Mouse (Mus musculus) thymus, postnatal 10 days (tissue): ENCODE results near the gene Rad51b.

Experiments used
- DNase-seq, 2 experiments: peaks; one replicate each; pipeline ENCODE4 v3.0.0; 2021; ENCODE audit warnings: low spot score in 2 of 2

The Rad51b gene

DNA sequence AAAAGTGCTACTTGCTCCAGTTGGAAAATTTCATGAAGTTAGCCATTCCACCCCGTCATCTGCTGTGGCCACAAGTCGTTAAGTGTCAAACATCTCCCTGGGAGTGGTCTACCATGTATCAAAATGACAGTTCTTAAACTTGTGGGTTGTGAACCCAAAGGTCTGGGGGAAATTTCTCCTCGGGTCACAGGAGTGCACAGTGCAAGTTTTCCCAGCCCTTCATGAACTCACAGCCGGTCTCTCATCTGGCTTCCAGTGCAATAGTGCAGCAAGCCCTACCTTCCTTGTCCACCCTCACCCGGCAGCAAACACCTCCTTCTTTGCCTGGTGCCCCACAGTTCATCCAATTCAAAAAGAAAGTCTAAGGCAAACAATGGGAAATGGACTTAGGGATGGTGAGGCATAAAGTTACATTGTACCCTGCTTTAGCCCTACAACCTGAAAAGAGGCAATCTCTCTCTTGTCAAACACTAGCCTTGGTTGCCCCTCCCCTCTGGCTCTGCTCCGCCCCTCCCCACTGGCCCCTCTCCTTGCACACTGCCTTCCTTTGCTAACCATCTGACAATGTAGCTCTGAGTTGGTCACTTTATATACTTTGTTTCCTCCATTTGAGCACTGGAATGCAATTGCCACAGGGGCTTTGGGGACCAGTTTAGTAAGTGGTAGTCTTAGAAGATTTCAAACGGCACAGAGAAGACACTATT lies 390.8 kb downstream of the Rad51b start:
- DNase-seq = no peak

DNA sequence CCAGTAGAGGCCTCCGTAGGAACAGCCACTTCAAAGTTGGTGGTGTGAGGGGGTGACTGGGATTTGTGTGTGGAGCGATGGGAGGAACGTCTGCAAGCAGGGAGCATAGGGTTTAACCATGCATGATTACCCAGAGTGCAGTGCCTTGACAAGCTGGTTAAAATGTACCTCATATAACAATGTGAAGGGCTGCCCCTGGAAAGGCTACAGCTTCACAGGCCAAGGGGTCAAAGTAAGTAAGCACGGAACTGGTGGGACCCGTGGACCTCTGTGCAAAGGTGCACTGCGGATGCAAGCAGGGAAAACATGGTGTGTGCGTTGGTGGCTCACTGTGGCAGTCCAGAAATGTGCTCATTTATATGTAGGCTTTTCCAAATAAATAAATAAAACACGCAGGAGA lies 392.2 kb downstream of the Rad51b start:
- no peak for DNase-seq

DNA sequence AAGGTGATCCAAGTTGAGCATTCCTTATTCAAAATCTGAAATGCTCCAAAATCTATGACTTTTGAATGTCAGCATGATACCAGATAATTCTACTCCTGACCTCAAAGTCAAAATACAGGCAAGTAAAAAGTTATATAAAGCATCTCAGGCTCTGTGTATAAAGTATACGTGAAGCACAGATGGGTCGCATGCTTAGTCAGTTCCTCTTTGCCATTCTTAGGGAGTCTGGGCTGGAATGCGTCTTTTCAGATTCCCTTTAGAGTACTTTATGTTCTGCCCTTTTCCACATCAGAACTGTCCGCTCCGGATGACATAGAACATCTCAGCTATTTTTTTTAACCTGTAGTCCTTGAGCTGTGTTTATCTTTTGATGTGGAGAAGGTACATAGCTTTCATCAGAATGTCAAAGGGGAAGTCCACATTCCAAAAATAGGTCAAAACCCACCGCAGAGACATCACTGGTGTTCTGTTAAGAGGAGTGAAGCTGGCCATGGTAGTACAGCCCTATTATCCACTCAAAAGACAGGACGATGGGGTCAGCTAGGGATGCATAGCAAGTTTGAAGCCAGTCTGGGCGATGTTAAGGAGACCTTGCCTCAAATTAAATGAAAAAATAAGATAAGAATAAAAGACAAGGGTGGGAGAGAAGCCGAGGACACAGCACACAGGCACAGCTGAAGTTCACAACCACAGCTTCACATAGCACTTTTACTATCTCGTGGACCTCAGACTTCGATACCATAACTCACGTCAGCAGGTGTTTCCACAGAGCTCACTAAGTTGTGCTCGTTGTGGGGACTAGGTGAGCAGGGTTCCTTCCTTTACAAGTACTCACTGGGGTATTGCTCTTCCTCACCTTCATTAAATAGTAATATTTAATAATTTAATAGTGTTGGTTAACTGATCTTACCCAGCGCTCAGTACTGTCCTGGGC lies 395.1 kb downstream of the Rad51b start:
- no peak for DNase-seq

DNA sequence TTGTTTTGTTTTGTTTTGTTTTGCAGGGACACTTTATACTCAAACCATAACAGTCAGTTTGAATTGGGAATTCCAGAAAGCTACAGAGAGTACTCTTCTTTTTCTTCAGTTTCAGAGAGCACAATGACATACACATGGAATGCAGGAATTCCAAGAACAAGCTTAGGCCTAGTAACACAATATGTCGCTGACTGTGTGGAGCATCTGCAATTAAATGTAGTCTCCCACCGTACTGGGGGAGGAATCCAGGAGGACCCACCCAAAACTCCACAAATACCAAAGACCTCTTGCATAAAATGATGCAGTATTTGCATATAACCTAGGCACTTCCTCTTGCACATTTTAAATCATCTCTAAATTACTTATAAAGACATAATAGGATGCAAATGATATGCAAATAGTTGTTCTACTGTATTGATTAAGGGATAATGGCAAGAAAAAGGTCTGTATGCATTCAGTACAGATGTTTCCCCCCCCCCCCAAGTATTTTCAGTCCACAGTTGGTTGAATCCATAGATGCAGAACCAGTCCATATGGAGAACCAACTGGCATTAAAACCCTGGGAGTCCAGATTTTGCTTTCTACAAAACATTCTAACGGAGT lies 398.9 kb downstream of the Rad51b start:
- no peak for DNase-seq

DNA sequence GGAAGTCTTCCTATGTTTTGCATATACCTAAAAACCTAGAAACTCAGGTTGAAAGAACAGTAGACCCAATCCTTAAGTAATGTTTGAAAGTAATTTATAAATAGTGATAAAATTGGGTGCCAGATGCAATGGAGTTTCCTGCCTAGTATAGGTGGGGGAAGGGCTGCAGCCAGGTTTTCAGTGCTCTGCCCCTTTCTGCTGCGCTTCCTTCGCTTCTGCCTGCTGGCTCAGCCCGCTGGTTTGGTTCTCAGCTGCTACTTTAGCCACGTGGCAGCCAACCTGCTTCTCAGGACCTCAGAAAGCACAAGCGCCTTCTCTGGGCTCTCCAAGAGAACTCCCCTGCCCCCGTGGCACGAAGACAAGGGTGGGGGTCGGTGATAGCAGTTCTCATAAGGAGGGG lies 406.5 kb downstream of the Rad51b start:
- no peak for DNase-seq

DNA sequence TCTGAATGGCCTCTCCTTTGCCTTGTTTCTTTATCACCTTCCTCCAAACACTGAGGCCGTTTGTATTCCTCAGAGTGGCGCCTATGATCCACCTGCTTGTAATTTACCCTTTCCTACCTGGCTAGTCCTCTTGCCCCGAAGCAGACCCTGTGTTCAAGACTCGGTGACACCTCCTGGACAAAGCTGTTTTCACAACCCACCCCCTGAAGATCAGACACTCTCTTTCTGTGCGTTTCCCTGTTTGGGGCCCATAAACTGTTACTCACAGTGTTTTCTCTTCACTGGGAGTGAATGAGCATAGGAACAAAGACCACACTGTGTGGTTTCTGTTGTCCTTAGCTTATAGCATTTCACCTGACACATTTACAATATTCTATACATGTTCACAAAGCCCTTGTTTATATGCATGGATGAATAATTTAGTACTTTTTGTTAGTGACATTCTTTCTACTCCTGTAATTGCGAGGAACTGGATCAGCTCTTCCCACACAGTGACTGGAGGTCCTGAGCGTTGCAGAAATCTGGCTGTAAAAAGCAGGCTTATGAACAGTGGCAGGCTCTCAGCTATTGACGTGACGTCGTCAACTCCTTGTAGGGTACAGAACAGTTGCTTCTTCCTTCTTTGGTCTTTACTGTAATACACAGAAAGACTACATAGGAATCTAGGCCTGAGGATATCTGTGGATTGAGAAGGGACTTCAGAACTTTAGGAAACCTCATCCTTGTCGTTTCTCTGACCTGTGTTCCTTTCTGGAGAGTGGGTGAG lies 408.6 kb downstream of the Rad51b start:
- no peak for DNase-seq

DNA sequence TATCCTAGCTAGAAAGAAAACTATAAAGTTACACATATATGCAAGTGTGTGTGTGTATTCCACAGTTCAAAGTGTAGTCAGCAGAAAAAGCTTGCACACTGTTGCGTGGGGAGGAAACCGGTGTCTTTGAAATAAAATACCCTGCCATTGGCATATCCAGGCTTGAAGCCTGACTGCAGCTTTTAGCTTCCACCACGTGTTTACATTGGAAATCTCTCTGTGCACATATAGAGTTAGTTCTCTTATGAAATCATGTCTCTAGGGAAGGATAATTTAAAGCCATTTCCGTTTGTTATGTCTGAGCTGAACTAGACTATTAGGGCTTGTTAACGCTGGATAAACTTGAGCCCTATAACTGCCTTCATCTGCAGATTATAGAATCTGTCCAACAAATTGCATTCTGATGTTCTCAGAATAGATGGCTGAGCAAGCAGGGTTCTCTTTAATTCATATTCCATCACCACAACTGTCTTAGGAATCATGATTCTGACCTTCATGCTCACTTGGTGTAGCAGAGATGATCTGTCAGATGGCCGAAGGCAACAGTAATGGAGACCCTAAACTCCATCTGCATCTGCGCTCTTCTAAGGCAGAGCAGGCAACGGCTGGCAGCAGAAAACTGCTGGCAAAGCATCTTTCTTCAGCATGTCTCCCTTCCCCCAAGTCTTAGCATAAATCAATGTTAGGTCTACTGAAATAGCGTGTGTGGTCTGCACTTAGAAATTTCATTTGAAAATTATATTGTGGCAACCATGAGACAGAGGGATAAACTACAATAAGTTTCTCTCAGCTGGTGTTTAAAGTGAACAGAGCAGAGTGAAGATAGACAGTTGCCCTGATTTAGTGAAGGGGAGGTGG lies 410.7 kb downstream of the Rad51b start:
- DNase-seq = no peak

DNA sequence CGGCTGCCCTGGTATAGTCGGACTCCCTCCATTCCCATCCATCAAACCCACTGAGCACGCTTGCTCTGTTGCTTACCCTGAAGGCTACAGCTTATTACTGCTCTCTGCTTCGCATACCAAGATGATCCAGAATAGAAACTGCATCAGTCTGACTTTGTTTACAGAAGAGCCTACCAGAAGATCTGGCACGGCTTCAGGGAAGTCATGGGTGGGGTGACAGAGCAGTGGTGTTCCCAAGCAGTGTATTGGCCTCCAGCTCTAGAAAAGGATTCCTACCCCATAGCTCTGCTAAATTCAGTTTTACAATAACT lies 411.3 kb downstream of the Rad51b start:
- DNase-seq = no peak

DNA sequence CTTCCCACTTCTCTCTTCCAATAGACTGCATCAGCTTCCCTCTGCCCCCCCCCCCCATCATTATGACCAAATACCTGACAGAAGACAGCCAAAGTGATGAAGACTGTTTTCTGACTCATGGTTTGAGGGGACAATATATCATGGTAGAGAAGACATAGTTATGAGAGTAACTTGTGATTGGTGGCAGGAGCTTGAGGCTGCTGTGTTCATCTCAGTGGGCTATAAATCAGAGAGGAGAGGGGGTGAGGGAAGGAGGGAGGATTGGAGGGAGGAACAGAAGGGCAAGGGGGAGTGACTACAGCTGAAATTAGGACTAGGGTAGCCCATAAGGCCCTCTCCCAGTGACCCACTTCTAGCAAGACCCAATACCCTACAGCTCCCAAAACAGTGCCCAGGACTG lies 416.2 kb downstream of the Rad51b start:
- DNase-seq = no peak

DNA sequence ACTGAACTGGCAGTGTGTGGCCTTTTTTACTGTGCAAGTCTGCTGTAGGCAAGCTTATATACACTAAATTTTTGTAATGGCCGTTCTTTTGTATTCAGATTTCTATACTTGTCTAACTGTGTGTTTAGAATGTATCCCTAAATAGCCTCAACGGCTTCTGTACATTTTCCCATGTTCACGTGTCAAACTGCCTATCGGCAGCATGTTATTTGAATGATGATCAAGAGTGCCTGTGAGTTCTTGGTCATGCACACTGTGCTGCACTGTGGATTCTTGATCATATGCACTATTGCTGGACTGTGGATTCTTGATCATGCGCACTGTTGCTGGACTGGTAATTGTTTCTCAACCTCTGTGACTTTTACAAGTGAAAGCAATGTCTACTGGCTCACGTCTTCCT lies 417.4 kb downstream of the Rad51b start:
- DNase-seq = no peak

DNA sequence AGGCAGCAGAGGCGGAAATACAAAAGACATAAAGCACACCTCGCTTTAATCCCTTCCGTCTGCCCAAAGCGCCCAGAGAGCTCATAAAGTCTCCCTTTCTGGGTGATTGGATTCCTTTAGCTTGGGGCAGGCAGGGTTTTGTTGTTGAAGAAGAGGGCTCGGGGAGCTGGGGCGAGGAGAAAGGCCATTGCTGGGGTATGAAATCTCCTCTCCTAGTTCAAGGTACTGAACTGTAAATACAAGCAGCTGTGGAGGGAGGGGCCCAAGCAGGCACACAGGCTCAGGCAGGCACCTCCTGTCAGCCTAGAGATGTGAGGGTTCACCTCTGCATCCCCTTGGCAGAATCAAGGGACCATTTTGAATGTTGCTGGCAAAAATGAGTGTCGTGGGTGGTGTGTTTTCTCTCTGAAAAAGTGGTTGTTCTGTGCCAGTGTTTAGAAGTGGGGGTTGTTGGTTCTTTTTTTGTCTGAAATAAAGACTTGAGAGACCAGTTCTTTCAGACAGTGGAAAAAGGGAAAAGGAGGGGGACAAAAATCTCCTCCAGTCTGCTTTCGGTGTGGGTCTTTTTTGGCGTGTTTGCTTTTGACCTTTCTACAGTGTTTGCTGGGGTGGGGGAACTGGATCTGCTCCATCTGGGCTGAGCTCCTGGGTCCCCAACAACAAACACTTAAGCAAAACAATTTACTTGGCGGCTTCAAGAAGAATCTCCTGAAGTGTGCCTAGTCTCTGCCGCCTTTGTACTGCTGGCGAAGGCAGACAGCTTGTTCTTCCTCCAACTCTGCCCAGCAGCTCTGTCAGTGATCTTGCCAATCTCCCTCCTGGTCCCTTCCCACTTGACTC lies 418.6 kb downstream of the Rad51b start:
- DNase-seq = no peak

DNA sequence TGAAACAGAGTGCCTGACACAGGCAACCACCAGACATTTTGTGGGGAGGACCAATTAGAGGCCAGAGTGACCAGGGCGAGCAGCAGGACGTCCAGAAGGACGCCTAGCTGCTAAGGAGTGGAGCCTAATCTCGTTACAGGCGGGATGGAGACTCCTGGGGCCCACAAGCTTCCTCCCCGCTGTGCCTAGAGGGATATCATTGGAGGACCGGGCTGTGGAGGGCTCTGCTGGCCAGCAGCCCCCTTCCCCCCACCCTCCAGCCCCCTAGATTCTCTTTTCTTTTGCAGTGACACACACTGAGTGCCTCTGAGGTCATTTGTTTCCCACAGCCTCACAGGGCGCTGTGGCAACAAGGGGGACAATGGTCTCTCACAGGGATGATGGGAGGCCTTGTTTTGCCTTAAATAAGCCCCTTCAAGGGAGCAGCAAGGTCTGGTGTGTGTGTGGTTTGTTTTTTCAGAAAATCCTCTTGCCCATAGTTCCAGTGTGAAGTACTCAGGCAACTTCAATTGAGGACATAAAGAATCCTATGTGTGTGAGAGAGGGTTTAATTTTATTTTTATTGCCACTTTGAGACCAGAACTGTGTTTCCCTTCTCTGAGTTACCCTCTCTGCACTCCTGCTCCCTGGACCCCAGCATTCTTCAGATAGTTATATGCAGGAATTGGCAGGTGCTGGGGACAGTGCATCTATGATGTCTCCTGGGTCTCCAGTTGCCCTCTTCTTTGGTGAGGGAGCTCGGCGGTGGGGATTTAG lies 422.2 kb downstream of the Rad51b start:
- no peak for DNase-seq

DNA sequence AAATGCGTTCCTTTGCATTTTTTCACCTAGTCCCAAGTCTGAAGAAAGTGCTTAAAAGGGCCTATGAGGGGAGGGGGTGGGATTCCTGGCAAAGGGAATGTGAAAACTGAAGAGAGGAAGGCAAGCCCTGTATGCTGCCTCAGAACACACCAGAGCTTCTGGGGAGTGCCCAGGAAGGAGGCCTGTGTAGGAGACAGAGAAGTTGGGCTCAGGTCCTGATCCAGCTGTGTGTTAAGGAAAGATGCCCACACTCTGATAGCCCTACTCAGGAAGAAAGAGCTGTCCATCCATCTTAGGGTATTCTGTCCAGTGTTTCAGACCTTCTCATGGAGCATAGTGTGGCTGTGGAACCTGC lies 422.7 kb downstream of the Rad51b start:
- DNase-seq = no peak

DNA sequence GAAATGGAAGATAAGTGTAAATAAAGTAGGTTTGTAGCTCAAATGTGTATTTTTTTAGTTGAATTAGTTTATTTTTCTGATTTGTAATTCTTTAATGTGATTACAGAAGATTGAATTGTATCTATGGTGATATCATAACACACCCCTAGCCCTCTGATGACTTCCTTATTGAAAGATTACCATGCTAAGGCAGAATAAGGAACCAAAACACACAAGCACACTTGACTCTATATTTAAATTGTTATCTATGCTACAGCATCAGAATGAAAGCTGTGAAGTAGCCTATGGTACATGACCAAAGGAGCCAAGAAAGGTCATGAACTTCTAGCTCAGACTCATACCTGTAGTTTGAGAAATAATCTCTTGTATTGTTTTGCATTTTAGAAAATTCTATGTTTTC lies 427.8 kb downstream of the Rad51b start:
- no peak for DNase-seq

DNA sequence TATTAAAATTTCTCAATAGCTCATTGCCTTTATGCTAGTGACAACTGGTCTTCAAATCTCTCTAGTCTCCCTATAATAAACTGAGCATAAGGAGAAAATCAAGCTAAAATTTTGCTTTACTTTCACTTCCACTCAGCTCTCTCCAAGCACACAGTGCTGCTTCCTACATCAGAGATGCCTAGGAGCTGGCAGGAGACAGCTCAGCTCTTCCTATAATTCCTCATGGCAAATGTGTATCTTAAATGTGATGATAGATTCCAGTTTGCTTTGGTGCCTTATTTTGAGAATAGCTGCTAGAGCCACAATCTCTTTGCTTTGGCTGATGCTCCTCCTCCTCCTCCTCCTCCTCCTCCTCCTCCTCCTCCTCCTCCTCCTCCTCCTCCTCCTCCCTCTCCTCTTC lies 428.6 kb downstream of the Rad51b start:
- no peak for DNase-seq

DNA sequence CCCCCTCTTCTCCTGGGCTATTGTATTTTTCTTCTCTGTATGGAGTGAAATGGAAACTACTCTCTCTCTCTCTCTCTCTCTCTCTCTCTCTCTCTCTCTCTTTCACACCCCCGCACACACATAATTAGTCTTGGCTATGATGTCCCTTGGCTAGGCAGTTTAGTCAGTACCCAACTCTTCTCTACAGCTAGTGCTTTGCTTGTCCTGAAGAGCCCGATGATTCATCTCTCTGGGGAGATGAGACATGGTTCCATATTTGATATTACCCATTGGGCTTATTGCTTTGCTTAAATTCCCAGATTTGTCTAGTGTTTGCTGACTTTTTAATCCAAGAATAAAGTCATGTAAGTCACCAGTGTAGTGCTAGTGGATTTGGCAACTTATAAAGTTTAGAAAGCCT lies 429.0 kb downstream of the Rad51b start:
- DNase-seq = no peak

DNA sequence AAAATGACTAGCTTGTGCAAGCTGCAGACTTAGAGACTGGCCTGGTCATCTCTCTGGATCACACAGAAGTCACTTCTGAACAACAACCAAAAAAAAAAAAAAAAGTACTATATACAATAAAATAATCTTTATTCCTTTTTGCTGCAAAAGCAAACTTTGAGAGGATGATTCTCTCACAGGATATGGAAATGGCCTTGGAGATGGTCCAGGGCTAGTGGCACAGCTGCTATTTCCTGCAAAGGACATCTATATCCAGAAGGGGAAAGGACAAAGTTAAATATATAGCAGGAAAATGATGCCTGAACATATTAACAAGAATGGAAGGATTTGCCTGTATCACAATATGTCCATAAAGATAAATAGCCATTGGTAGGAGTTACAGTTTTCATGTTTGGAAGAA lies 429.9 kb downstream of the Rad51b start:
- no peak for DNase-seq

DNA sequence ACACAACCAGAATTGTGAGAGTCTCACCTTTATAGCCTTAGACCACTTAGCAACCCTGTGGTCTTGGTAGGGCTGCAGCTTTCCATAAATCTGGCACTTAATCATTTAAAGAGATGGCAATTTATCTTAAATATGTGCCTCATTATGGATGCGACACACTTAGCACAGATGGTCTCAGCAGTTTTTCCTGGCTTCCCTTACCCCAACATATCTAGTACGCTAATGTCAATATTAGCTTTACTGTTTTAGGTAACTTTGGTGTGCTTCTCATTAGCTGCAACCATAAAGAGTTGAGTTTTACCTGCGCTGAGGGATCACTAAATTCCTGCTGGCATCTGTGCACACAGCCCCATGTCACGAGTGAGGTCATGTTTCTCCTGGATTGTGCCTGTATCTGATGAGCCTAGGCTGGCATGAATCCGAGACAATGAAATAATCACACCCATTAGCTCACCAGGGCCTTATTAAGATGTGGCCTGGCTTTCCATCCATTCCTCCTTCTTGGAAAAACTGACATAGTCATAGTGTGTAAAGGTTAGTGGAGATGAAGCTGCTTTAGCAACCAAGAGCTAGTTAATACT lies 432.9 kb downstream of the Rad51b start:
- DNase-seq = no peak

DNA sequence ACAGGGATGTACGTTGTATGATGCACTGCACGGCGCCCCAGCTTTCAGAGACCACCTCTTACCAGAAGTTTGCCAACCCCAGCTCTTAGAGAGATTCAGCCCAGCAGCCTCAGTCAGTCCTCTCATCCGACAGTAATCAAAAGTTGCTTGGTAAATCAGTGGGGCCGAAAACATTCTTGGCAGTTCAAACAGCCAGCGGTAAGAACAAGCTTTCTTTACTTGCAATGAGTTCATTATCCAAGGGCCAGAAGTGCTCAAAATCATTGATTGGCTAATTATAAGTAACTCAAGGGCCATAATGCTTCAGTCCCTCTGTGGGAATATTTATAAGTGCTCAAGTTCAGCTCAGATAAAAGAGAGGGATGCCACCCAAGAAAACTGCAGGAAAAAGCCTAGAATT lies 434.8 kb downstream of the Rad51b start:
- DNase-seq = no peak
